Mouse (Mus musculus): ENCODE measurements around the gene Gpr34.

The Gpr34 gene

GRCm38 (mm10) chrX:13668867-13669266 lies 37.0 kb downstream of the Gpr34 start:
- DNase-seq (ENCODE audit: inconsistent age in 2 of 2, low spot score in 1 of 2) = no peak

- DNase-seq (ENCODE audit: inconsistent age in 2 of 2, low spot score in 1 of 2) = no peak
Observed at GRCm38 (mm10) chrX:13670342-13670741, 38.5 kb downstream of the Gpr34 start.

- DNase-seq (ENCODE audit: inconsistent age in 2 of 2, low spot score in 1 of 2) = no peak
Observed at GRCm38 (mm10) chrX:13673001-13673400, 41.1 kb downstream of the Gpr34 start.

GRCm38 (mm10) chrX:13681748-13682147 lies 49.9 kb downstream of the Gpr34 start:
- no peak for DNase-seq (ENCODE audit: inconsistent age in 2 of 2, low spot score in 1 of 2)

GRCm38 (mm10) chrX:13686589-13686988 lies 54.7 kb downstream of the Gpr34 start:
- no peak for DNase-seq (ENCODE audit: inconsistent age in 2 of 2, low spot score in 1 of 2)

GRCm38 (mm10) chrX:13688356-13688755 lies 56.5 kb downstream of the Gpr34 start:
- DNase-seq (ENCODE audit: inconsistent age in 2 of 2, low spot score in 1 of 2) = no peak

Data from adrenal gland, adult (tissue).